Mouse (Mus musculus): ENCODE data around the gene Kantr. TPM values are rescaled to one million over a fixed set of nuclear protein-coding genes. Genes with fewer than 3 reads are reported as not detected.
"Not testable (repeated sequence)": the region's sequence is repeated elsewhere in the genome, so short reads cannot be mapped to it uniquely, and the experiment has no call there.

Kantr gene
- polyA plus RNA-seq, 1 experiment from 2014 or later, result 5.3 TPM

DNA sequence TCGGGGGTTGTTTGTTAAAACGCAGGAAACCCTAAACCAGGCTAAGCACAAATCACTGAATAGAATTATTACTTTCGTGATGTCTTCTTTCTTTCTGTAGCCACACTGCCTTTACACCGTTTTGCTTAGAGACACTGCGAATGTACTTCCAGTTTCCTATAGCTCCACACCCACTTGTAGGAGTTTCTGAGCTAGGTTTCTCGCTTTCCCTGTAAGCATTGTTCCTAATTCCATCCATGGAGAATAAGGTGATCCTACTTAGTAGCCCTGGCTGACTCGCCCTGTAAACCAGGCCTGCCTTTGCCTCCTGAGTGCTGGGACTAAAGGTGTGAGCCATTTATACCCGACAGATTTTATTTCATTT, 376 bp upstream of the Kantr start:
- WGBS (ENCODE audit: missing documents), result 45% methylated on average over 5 of the region's 8 CpGs
- no peaks in the 10 kb centered on the region for H3K36me3 ChIP-seq (ENCODE audit: inconsistent target)
- H3K79me2 ChIP-seq (ENCODE audit: inconsistent target), result peaks cover 27% of the 10 kb centered on the region; the same call in 1 of the 2 replicates
- peak overlapping the region; percentile 65; the same call in 1 of the 2 replicates for H3K4me3 ChIP-seq (ENCODE audit: inconsistent target)
- H3K27ac ChIP-seq, result no peak overlapping the region; the same call in 1 of the 2 replicates

DNA sequence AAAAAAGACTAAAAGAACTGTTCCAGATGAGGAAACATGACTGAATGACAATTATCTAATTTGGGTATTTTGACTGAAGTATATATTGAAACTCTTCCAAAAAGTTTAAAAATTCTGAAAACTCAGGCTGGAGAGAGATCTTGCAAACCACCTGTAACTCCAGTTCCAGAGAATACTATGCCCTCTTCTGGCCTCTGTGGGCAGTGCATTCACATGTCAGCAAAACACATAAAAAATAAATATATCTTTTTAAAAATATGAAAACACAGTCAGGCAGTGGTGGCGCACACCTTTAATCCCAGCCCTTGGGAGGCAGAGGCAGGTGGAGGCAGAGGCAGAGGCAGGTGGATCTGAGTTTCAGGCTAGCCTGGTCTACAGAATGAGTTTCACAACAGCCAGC, 3.7 kb downstream of the Kantr start:
- H3K36me3 ChIP-seq (ENCODE audit: inconsistent target), result no peaks in the 10 kb centered on the region
- H3K79me2 ChIP-seq (ENCODE audit: inconsistent target), result peaks cover 27% of the 10 kb centered on the region; the same call in 1 of the 2 replicates
- WGBS (ENCODE audit: missing documents), result 86% methylated on average over 1 of the region's 1 CpGs
- no peak overlapping the region for H3K4me3 ChIP-seq (ENCODE audit: inconsistent target)
- H3K27ac ChIP-seq, result no peak overlapping the region

DNA sequence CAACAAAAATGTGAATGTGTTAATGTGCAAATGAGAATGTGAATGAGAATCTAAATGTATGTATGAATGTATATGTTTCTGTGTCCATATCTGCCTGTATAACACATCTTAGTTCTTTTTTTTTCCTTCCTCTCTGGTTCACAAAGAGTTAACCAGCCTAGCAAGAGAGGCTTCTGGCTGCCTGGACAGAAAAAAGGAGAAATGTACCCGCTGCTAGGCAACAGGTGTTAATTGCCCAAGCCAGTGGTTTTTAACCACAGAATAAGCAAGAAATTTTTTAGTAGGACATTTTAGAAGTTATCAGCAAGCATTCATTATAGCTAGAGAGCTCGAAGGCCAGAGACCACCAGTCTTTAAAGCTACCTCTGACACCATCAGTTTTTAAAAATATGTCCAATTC, 4.5 kb downstream of the Kantr start:
- Histone ChIP-seq H3K36me3 (ENCODE audit: inconsistent target) (no peaks in the 10 kb centered on the region), H3K27ac (no peak overlapping the region), H3K4me3 (ENCODE audit: inconsistent target) (no peak overlapping the region), H3K79me2 (ENCODE audit: inconsistent target) (peaks cover 27% of the 10 kb centered on the region; the same call in 1 of the 2 replicates)
- WGBS (ENCODE audit: missing documents), result 9% methylated on average over 2 of the region's 2 CpGs

DNA sequence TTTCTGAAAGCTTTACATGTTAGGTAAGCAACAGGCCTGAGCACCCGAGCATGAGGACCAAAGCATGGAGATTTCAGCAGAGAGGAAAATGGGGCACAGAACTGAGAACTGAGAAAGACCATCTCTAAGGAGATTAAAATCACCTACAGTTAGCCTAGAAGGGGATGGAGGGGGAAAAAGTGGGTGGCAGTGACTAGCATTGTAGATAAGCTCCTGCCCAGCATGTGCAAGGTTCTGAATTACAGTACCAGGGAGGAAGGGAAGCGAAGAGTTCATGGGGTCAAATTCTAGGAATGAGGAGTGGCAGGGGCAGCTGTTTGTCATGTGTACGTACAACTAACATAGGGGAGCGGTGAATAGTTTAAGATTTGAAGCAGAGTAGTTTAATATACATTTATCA, 6.8 kb downstream of the Kantr start:
- Histone ChIP-seq H3K79me2 (ENCODE audit: inconsistent target) (peaks cover 13% of the 10 kb centered on the region; the same call in 1 of the 2 replicates), H3K36me3 (ENCODE audit: inconsistent target) (no peaks in the 10 kb centered on the region), H3K27ac (no peak overlapping the region), H3K4me3 (ENCODE audit: inconsistent target) (no peak overlapping the region)
- 86% methylated on average over 4 of the region's 4 CpGs for WGBS (ENCODE audit: missing documents)

DNA sequence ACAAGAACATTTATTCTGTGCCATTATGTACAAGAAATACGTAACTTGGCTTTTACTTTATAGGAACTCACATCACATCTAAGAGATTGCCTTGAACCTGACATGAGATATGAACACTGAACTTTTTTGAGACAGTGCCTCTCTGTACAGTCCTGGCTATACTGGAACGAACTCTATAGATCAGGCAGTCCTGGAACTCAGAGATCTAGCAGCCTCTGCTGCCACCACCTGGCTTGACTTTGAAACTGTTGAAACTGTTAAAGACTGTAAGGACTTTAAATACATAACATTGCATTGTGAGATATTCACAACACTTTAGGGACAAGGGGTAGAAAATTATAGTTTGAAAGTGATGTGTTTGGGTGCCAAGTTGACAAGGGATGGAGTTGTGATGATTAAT, 19.4 kb downstream of the Kantr start:
- no peaks in the 10 kb centered on the region for H3K79me2 ChIP-seq (ENCODE audit: inconsistent target)
- no peak overlapping the region for H3K27ac ChIP-seq
- H3K4me3 ChIP-seq (ENCODE audit: inconsistent target), result no peak overlapping the region
- WGBS (ENCODE audit: missing documents), result 62% methylated on average over 2 of the region's 2 CpGs
- no peaks in the 10 kb centered on the region for H3K36me3 ChIP-seq (ENCODE audit: inconsistent target)

DNA sequence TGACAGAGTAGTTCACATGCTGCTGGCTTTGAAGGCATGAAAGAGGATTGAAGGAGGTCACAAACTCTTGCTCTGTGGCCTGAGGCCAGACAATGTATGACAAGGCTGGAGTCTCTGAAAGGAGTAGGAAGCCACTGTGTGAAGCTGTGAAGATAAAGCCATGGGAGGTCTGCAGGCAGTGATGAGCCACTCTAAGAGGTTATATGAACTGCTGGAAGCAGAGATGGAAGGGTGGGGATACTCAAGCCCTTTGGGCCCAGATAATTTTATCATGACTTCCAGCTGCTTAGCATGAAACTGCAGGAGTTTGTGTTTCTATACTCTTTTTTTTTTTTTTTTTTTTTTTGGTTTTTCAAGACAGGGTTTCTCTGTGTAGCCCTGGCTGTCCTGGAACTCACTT, 19.9 kb downstream of the Kantr start:
- Histone ChIP-seq H3K27ac (no peak overlapping the region), H3K36me3 (ENCODE audit: inconsistent target) (no peaks in the 10 kb centered on the region), H3K4me3 (ENCODE audit: inconsistent target) (no peak overlapping the region), H3K79me2 (ENCODE audit: inconsistent target) (no peaks in the 10 kb centered on the region)

DNA sequence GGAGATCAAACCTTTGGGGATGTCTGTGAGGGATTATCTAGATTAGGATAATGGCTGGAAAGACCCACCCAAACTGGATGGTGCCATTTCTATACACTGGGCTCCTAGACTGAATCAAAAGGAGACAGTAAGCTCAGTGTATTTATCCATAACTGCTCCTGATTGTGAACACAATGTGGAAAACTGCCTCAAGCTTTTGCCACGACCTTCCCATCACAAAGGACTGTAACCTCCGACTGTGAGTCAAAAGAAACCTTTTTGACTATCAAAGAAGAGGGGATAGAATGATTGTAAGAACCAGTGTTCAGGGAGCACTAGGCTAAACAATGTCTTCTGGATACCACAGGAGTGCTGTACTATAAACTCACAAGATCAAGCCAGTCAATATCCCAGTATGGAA, 21.1 kb downstream of the Kantr start:
- 78% methylated on average over 2 of the region's 2 CpGs for WGBS (ENCODE audit: missing documents)
- Histone ChIP-seq H3K4me3 (ENCODE audit: inconsistent target) (no peak overlapping the region), H3K36me3 (ENCODE audit: inconsistent target) (no peaks in the 10 kb centered on the region), H3K27ac (no peak overlapping the region), H3K79me2 (ENCODE audit: inconsistent target) (no peaks in the 10 kb centered on the region)

DNA sequence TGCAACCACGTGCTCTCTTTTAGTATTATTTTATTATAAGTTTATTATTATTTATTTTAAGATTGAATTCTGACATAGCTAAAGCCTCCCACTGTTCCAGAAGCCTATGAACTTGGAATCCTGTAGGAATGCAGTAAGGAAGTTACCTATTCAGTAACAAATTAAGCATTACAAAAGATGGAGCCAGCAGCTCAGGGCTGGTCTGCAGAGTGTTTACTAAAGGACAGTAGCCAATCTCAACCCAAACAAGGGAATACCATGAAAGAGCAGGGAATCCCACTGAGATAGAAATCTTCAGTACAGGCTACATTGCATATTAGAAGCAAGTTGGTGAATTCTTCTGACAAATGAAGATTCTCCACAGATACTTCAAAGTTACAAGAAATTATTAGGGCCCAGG, 40.3 kb downstream of the Kantr start:
- H3K27ac ChIP-seq; H3K36me3 ChIP-seq (ENCODE audit: inconsistent target); H3K79me2 ChIP-seq (ENCODE audit: inconsistent target); H3K4me3 ChIP-seq (ENCODE audit: inconsistent target): not testable (repeated sequence)
- 100% methylated on average over 1 of the region's 1 CpGs for WGBS (ENCODE audit: missing documents)

DNA sequence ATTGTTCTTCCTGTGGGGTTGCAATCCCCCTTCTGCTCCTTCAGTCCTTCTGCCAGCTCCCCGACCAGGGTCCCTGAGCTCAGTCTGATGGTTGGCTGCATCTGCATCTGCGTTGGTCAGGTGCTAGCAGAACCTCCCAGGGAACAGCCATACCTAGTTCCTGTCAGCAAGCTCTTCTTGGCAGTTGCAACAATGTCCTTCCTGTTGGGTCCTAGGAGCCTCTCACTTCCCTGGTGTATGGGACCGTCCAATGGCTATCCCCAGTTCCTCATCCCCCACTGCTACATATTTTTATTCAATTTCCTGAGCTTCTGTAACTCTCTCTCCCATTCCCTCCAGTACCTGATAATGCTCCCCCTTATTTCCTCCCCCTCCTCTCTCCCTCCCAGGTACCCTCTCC, 42.5 kb downstream of the Kantr start:
- H3K79me2 ChIP-seq (ENCODE audit: inconsistent target), result no peaks in the 10 kb centered on the region
- H3K27ac ChIP-seq, result no peak overlapping the region
- H3K4me3 ChIP-seq (ENCODE audit: inconsistent target), result no peak overlapping the region
- 34% methylated on average over 3 of the region's 3 CpGs for WGBS (ENCODE audit: missing documents)
- no peaks in the 10 kb centered on the region for H3K36me3 ChIP-seq (ENCODE audit: inconsistent target)

DNA sequence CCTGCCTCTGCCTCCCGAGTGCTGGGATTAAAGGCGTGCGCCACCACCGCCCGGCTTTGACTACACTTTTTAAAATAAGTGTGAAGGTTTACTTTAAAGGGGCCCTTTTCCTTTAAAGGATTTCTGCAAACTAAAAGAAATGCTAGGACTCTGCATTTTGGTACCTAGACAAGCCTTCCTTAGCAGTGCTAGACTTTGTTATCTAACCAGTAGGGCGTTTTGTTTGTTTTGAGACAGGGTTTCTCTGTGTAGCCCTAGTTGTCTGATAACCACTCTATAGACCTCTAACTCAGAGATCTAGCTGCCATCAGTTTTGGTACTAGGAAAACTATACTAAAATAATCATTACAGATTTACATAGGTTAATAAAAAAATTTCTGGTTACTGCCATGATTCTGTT, 47.9 kb downstream of the Kantr start:
- Histone ChIP-seq H3K4me3 (ENCODE audit: inconsistent target) (no peak overlapping the region), H3K27ac (no peak overlapping the region), H3K36me3 (ENCODE audit: inconsistent target) (peaks cover 16% of the 10 kb centered on the region; the same call in 1 of the 2 replicates), H3K79me2 (ENCODE audit: inconsistent target) (no peaks in the 10 kb centered on the region)
- 93% methylated on average over 6 of the region's 6 CpGs for WGBS (ENCODE audit: missing documents)

DNA sequence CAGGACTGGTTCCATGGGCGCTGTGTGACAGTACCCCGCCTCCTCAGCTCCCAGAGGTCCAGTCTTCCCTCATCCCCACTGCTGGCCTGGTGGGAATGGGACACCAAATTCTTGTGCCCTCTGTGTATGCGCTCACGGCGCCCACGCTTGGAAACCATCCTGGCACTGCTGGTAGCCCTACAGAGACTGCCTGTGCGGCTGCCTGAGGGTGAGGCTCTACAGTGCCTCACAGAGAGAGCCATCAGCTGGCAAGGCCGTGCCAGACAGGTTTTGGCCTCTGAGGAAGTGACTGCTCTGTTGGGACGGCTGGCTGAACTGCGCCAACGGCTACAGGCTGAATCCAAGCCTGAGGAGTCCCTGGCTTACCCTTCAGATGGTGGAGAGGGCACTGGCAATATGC, 56.1 kb downstream of the Kantr start:
- Histone ChIP-seq H3K27ac (no peak overlapping the region), H3K79me2 (ENCODE audit: inconsistent target) (no peaks in the 10 kb centered on the region), H3K4me3 (ENCODE audit: inconsistent target) (no peak overlapping the region), H3K36me3 (ENCODE audit: inconsistent target) (peaks cover 97% of the 10 kb centered on the region)
- 94% methylated on average over 11 of the region's 11 CpGs for WGBS (ENCODE audit: missing documents)

Other genes with a start within 250 kb of the Kantr start
- gene Iqsec2, start 183.2 kb downstream of the Kantr start, polyA plus RNA-seq (2018), result 26.0 to 39.1 TPM (median 29.2 TPM) in 3 replicates
- gene Kdm5c, start 94.5 kb downstream of the Kantr start, polyA plus RNA-seq (2018), result 31.6 to 40.2 TPM (median 39.9 TPM) in 3 replicates
- 17.5 to 50.8 TPM (median 26.1 TPM) in 3 replicates for gene Tspyl2, start 14.9 kb upstream of the Kantr start, polyA plus RNA-seq (2018)
- gene Gpr173, start 41.2 kb upstream of the Kantr start, polyA plus RNA-seq (2018), result not detected in 3 replicates
- gene Cldn34a, start 235.8 kb upstream of the Kantr start, polyA plus RNA-seq (2018), result not detected in 3 replicates

Data from macrophage (primary cell).